Mouse (Mus musculus) kidney, adult 8-10 months (tissue): Measurements from ENCODE around the gene Cd2.

Experiments
- DNase-seq, 2 experiments: peaks; one replicate each; pipeline ENCODE4 v3.0.0; 2022

Cd2 gene

GRCm38 (mm10) chr3:101274041-101274770, 13.5 kb downstream of the Cd2 start:
- no peak for DNase-seq

- no peak for DNase-seq
These were observed 15.6 kb downstream of the Cd2 start for GRCm38 (mm10) chr3:101272166-101272565.

- no peak for DNase-seq
These were observed 16.9 kb downstream of the Cd2 start for GRCm38 (mm10) chr3:101270833-101271232.

- no peak for DNase-seq
These were observed 19.4 kb downstream of the Cd2 start for GRCm38 (mm10) chr3:101268361-101268760.

GRCm38 (mm10) chr3:101265561-101266091, 22.1 kb downstream of the Cd2 start:
- DNase-seq = no peak

- DNase-seq = no peak
These were observed 28.8 kb downstream of the Cd2 start for GRCm38 (mm10) chr3:101258976-101259375.

GRCm38 (mm10) chr3:101256090-101256489, 31.6 kb downstream of the Cd2 start:
- DNase-seq = no peak

- peak; percentile 19 to 30 for DNase-seq
These were observed 35.6 kb downstream of the Cd2 start for GRCm38 (mm10) chr3:101252141-101252540.

- DNase-seq = no peak
These were observed 37.9 kb downstream of the Cd2 start for GRCm38 (mm10) chr3:101249846-101250245.

- no peak for DNase-seq
These were observed 42.5 kb downstream of the Cd2 start for GRCm38 (mm10) chr3:101245212-101245611.

GRCm38 (mm10) chr3:101243002-101243401, 44.7 kb downstream of the Cd2 start:
- no peak for DNase-seq

GRCm38 (mm10) chr3:101241866-101242265, 45.9 kb downstream of the Cd2 start:
- DNase-seq = no peak

GRCm38 (mm10) chr3:101240859-101241258, 46.9 kb downstream of the Cd2 start:
- DNase-seq = no peak

GRCm38 (mm10) chr3:101239236-101239635, 48.5 kb downstream of the Cd2 start:
- DNase-seq = no peak

- DNase-seq = no peak
These were observed 49.0 kb downstream of the Cd2 start for GRCm38 (mm10) chr3:101238695-101239094.

GRCm38 (mm10) chr3:101236995-101237808, 50.5 kb downstream of the Cd2 start:
- no peak for DNase-seq

- DNase-seq = no peak
These were observed 51.5 kb downstream of the Cd2 start for GRCm38 (mm10) chr3:101236261-101236660.

GRCm38 (mm10) chr3:101235321-101235720, 52.4 kb downstream of the Cd2 start:
- no peak for DNase-seq

- DNase-seq = no peak
These were observed 54.3 kb downstream of the Cd2 start for GRCm38 (mm10) chr3:101233424-101233823.

- DNase-seq = no peak
These were observed 55.2 kb downstream of the Cd2 start for GRCm38 (mm10) chr3:101232570-101232969.

- no peak for DNase-seq
These were observed 57.5 kb downstream of the Cd2 start for GRCm38 (mm10) chr3:101230201-101230600.

- DNase-seq = no peak
These were observed 58.2 kb downstream of the Cd2 start for GRCm38 (mm10) chr3:101229551-101229930.

GRCm38 (mm10) chr3:101228868-101229550, 58.7 kb downstream of the Cd2 start:
- no peak for DNase-seq
